Mouse (Mus musculus): ENCODE results near the gene Gp1ba.

Gp1ba gene

GRCm38 (mm10) chr11:70629557-70629956 lies 9.4 kb upstream of the Gp1ba start:
- no peak for DNase-seq

GRCm38 (mm10) chr11:70630129-70630528 lies 8.8 kb upstream of the Gp1ba start:
- no peak for DNase-seq

DNA sequence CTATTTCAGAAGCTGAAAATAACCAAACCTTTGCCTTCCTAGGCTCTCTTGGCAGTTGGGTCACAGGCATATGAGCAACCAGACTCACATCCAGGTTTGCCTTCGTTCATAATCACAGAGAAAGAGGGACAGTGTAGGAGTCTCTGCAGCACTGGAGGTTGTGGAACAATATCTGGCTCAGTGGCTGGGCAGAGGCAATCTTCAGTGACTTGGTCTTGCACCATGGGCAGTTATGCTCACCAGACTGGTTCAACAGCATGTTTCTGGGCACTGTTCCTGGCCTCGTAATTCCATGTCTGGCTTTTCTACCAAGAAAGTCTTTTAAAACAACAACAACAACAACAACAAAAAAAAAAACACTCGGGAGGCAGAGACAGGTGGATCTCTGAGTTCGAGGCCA lies 3.3 kb upstream of the Gp1ba start:
- no peak for DNase-seq

DNA sequence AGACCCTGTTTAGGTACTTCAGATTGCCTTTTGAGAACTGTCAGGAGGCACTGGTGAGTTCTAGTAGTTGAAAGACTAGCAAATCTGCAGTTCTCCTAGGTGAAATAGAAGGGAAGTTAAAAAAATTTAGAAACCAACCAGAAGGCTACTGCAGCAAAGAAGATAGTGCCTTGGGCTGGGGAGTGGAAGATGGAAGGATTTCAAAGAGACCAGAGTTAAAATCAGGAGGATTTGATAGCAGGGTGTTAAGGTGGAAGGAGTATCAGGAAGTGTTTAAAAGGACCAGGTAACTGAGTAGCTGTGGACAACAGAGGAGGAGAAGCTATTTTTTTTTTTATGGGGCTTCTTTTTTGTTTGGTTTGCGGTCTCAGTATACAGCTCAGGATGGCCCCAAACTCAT lies 1.2 kb upstream of the Gp1ba start:
- DNase-seq = no peak

GRCm38 (mm10) chr11:70638293-70638692 lies 629 bp upstream of the Gp1ba start:
- no peak for DNase-seq

- DNase-seq = no peak
These were observed 1.1 kb downstream of the Gp1ba start for GRCm38 (mm10) chr11:70639976-70640375.

- DNase-seq = no peak
These were observed 2.3 kb downstream of the Gp1ba start for GRCm38 (mm10) chr11:70641241-70641640.

GRCm38 (mm10) chr11:70643051-70643450 lies 4.1 kb downstream of the Gp1ba start:
- no peak for DNase-seq

- DNase-seq = no peak
These were observed 5.7 kb downstream of the Gp1ba start for GRCm38 (mm10) chr11:70644564-70645103.

DNA sequence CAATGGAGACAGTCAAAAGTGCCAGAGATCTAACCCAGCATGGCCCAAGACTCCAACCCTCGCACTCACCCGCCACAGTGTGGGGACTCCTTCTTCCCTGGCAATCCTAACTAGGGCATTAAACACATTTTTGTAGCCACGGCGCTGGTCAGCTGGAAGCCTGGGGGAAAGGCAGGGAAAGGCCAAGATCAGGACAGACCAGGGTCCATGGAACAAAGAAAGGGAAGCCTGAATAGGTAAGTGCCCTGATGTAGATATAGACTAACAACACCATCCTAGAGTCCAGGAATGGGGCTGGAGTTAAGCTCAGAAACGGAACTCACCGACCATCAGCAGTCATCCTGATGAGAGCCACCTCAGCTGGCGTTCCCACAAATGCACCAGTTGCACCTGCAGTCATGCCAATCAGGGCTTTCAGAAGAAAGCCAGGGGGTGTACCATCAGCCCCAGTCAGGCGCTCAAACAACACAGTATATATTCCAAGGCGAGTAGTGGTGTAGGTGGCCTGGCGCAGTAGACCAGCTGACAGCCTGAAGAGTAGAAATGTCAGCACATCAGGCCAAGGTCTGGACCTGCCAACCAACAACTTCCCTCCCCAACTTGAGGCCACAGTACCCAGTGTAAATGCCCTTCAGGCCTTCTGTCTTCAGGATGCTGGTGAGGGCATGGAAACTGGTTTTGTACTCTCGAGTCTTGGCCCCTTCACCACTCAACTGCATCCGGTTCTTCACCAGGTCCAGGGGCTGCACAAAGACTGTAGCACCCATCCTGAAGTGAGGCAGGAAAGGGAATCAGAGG lies 6.7 kb downstream of the Gp1ba start:
- DNase-seq = no peak

- DNase-seq = no peak
These were observed 7.3 kb downstream of the Gp1ba start for GRCm38 (mm10) chr11:70646259-70646555.

GRCm38 (mm10) chr11:70646691-70647650 lies 8.0 kb downstream of the Gp1ba start, which contains the start of the genes Rnf167 and Slc25a11:
Rnf167 (plus strand) TSS chr11:70647235.
Slc25a11 (minus strand) TSS chr11:70647479.
- DNase-seq = peak; percentile 91

DNA sequence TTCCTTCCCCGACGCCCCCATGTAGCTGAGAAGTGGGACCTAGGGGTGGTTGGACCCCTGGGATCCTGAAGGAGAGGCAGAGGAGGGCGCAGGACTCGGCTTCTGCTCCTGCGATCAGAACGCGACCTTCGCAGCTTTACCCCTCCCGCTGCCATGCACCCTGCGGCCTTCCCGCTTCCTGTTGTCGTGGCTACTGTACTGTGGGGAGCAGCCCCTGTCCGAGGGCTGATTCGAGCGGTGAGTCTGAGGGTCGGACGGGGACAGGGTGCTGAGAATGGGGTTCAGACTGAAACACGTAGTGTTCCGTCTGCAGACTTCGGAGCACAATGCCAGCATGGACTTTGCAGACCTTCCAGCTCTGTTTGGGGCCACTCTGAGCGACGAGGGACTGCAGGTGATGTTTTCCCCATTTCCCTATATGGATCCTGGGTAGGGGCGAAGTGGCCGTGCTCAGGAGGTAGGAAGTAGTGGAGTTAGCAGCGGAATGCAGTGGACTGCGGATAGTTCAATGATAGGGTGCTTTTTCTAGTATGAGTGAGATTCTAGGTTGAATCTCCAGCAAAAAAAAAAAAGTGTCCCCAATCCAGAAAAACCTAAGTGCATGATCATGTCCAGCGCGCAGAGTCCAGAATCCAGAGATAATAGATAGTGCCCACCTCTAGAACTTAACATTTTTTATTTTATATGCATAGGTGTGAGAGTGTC lies 8.9 kb downstream of the Gp1ba start:
- no peak for DNase-seq

GRCm38 (mm10) chr11:70648512-70648911 lies 9.6 kb downstream of the Gp1ba start:
- no peak for DNase-seq

GRCm38 (mm10) chr11:70649185-70649734 lies 10.3 kb downstream of the Gp1ba start:
- DNase-seq = no peak

- DNase-seq = no peak
These were observed 11.6 kb downstream of the Gp1ba start for GRCm38 (mm10) chr11:70650322-70651175.

- no peak for DNase-seq
These were observed 12.5 kb downstream of the Gp1ba start for GRCm38 (mm10) chr11:70651391-70651790.

DNA sequence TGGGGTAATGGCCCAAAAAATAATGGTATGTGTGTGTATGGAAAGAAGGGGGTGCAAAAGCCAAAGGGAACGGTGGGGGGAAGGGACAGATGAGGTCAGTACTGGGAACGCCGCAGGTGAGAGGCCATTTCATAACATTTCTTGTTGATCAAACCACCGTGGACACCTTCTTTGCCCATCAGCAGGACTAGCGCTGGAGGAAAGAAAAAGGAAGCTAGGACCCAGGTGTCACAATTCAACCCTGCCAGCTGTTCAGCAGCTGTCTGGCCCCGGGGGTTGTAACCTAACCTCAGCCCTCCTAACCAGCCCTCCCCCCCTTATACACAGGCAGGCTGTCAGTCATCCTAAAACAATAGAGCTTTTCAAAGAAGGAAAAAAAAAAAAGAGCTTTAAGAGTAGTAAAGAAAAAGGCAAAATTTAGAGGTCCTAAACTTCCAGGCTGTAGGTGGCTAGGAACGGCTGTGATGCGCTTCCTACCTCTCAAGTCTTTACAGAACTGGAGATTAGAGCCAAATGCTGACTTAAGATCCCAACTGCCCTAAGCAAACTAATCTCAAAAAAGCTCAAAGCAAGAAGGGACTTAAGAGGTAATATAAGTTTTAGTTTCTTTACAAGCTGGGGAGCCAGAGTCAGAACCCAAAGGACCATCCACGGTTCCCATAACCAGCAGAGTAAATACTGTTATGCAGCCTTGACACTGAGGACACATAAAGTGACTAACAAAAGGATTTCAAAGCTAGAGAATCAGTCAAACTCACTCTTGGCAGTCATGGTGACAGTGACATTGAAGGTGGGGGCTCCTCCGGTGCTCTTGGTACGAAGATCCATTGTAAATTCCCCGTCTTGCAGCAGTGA lies 13.3 kb downstream of the Gp1ba start:
- no peak for DNase-seq

DNA sequence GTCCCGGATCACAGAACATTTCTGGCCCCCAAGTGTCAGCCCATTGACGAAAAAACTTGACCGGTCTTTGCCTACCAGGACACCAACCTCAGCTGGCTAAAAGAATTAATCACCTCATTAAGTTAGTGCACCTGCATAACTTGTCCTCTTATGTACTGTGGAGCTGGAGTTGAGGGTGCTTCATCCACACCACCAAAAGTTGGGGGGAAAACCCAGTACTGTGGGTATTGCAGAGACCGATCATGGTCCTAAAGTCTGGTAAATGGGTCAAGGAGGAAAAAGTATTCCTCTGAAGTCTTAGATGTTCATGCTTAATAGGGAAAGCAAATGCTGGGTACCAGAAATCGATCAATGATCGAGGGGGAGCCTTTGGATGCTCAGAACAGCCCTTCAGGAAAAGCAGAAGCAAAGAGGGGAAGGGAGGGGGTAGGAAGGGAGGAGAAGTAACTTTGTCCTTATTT lies 14.0 kb downstream of the Gp1ba start:
- no peak for DNase-seq
